Mouse (Mus musculus): ENCODE measurements around the gene Grin2a.

Grin2a gene

DNA sequence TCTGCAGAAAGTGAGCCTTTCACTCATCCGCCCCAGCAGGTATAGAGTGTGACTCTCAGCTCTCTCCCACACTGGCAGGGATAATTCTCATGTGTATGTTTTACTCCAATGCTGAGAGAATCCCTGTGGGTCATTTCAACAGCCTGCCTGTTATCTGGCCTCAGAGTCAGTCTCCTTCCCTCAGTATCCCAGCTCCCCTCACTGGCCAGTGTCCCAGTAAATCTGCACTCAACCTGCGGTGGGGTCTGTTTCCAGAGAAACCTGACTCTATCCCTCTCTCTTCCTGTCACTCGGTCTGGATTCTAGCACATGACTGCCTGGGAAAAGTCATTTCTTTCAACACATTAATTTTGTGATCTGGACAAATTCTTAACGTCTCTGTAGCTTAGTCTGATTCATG, 122.4 kb downstream of the Grin2a start:
- in situ Hi-C loops (cut with MboI, MseI), result no loop called here

DNA sequence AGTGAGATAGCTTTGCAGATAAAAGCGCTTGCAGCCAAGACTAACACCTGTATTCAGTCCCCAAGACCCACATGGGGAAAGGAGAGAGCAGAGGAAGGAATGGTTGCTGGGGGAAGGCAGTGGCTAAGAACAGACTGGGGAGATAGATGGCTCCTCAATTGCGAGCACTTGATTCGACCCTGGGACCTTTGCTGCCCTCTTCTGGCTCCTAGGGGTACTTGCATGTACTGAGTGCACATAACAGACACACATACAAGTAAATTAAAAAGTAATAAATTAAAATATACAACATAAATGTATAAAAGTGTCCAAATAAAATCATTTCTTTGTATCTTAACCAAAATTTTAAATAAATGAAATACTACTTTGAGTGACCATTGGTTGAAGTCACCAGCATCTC, 129.7 kb downstream of the Grin2a start:
- in situ Hi-C loops (cut with MboI, MseI), result no loop called here

DNA sequence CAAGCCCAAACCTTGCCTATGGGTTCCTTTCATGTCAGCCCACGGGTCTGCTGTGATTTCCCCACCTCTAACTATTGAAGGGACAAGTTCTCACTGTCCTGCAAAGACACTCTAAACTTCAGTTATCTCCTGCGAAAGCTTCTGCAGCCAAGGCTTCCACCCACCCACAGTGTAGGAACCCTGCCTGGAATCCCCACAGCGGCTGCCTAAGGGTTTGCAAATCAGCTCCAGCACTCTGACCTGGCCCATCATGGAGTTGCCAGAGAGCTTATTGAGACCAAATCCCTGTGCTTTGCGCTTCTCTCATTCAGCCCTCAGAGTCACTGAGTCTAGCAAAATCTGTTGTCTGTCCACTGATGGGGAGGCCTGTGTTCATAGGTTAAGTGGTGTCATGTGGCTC, 130.3 kb downstream of the Grin2a start:
- in situ Hi-C loops (cut with MboI, MseI), result no loop called here

DNA sequence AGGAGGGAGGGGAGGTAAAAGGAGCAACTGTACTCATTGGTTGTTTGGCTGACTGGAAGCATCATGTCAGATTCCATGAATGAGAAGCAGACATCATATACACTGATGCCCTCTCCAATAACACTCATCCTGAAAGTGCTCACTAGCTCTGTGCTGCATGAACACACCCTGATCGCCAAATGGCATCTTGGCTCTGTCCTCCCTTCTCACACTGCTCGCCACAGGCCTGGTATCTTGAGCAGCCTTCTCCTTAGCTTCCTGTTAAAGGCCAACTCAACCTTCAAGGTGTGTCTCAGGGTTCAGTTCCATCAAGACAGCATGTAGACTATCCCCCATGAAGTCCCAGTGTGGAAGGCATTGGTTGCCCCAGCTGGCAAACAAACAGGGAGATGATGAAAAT, 137.6 kb downstream of the Grin2a start:
- in situ Hi-C loops (cut with MboI, MseI), result no loop called here

GRCm38 (mm10) chr16:9851265-9851988, 143.9 kb downstream of the Grin2a start:
- in situ Hi-C loops (cut with MboI, MseI), result no loop called here

GRCm38 (mm10) chr16:9841496-9841895, 153.9 kb downstream of the Grin2a start:
- in situ Hi-C loops (cut with MboI, MseI), result no loop called here

DNA sequence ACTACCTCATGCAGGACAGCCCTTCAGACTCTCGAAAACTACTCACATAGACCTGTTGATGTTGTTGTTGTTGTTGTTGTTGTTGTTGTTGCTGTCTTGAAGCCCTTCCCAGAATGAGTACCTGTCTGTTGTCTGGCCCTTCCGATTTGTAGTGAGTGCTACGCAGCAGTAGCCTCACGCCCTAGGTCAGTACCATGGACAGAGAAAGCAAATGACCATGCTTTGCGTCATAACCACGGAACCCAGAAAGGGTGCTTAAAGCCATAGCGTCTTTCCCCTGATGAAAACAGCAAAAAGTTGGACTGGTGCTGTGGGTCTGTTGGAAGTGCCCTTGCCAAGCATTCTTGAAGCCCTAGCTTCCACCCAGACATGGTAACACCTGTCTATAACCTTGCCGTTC, 158.8 kb downstream of the Grin2a start:
- in situ Hi-C loops (cut with MboI, MseI), result no loop called here

GRCm38 (mm10) chr16:9834236-9834635, 161.1 kb downstream of the Grin2a start:
- in situ Hi-C loops (cut with MboI, MseI), result loop anchor here (5.0 kb wide), 1 partner anchor 1308 kb away; no protein-coding TSS in a partner anchor

DNA sequence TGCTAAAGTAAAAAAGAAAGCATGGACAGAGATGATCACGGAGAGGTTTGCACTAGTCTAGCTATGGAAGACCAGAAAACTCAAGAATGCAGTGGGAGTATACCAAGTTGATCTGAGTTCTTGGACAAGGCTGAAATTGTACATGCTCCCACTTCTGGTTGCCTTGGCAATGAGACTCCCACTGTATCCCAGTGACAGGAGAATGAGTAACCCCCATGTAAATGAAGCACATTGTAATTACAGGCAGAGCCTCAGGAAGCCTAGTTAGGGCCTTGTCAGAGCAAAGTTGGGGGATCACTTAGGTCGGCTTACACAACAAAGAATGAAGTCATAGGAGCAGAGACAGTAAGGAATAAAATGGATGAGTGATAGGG, 170.3 kb downstream of the Grin2a start:
- in situ Hi-C loops (cut with MboI, MseI), result no loop called here

GRCm38 (mm10) chr16:9824436-9825109, 170.8 kb downstream of the Grin2a start:
- in situ Hi-C loops (cut with MboI, MseI), result no loop called here

DNA sequence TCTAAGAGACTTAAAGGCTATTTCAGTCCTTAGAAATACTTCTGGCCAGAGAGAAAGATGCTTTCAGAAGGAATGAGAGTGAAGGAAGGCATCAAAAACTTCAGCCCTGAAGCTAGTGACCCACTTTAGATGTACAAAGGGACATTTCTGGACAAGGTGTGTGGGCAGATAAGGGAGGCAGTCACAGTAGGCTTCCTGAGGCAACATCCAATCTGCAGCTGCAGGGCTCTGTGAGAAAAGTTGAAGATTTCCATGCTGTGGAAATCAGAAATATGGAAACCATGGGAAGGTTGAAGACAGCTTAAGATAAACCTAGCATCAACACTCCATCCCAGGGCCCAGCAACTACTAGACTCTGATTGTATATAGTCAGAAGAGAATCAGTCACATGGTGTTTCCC, 171.7 kb downstream of the Grin2a start:
- in situ Hi-C loops (cut with MboI, MseI), result no loop called here

DNA sequence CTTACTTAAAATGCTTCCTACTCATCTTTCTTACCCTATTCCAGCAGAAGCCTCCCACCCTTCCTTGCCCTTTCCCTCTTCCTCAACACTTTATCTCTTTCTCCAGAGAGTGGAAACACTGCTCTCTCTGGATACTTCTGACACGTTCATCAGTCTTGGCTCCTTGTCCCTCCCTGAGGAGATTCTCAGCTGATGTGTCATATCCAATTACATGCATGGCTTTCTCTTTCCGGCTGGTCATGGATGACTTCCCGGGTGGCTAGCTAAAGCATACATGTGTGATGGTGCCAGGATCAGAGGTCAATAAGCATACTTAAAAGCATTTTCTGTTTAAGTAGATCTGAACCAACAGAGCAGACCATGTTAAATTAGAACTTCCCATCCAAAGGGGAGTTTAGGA, 175.9 kb downstream of the Grin2a start:
- in situ Hi-C loops (cut with MboI, MseI), result no loop called here

- in situ Hi-C loops (cut with MboI, MseI), result no loop called here
Observed at GRCm38 (mm10) chr16:9801338-9801737, 194.0 kb downstream of the Grin2a start.

DNA sequence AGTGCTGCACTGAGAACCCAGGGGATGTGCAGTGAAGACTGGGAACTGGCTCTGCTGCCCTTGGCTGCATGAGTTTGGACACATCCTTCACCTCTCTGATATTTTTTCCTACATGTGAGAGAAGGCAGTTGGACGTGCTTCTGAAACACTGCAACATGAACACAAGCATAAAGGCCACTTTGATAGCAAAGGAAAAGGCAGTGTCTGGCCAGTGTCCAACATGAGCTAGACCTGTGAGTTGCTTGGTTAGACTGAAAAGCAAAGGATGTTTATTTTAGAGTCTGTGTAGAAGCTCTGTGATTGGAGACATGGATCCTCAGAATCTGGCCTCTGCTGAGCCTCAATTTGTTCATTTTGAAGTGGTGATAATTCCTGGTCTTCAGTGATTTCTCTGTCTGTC, 195.1 kb downstream of the Grin2a start:
- in situ Hi-C loops (cut with MboI, MseI), result no loop called here

DNA sequence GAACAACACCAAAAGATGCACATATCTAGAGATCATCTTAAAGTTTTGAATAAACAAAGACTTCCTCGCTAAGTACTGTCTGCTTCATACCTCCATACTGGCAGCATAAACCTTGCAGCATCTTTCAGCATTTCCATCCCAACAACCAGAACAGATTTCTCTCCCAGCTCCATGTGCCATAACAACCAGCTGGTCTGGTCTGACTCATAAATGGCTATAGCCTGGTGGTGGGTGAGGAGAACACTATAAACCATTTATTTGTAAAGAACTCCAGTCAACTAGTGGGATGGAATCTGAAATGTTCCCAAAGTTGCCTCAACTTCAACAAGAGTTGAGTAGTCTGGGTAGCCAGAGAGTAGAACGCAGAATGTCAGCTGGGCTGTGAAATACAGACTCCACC, 202.4 kb downstream of the Grin2a start:
- in situ Hi-C loops (cut with MboI, MseI), result no loop called here

- in situ Hi-C loops (cut with MboI, MseI), result no loop called here
Observed at GRCm38 (mm10) chr16:9786261-9786660, 209.1 kb downstream of the Grin2a start.

DNA sequence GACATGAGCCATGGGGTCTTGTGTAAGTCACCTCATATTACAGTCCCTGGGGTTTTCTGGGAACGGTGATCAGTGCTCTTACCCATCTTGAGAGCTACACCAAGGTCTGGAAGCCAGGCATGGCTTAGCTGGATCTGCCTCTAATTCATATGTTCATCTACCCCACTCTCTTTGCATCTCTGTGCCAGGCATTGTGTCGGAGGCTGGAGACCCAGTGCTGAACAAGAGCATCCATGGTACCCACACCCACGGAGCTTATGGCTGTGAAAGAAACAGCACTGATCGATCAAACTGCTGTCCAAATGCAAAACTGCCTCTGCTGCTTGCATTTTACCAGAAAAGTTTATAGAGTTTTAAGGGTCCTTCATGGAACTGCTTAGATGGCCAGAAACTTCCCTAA, 209.5 kb downstream of the Grin2a start:
- in situ Hi-C loops (cut with MboI, MseI), result no loop called here

- in situ Hi-C loops (cut with MboI, MseI), result no loop called here
Observed at GRCm38 (mm10) chr16:9768981-9769380, 226.4 kb downstream of the Grin2a start.

DNA sequence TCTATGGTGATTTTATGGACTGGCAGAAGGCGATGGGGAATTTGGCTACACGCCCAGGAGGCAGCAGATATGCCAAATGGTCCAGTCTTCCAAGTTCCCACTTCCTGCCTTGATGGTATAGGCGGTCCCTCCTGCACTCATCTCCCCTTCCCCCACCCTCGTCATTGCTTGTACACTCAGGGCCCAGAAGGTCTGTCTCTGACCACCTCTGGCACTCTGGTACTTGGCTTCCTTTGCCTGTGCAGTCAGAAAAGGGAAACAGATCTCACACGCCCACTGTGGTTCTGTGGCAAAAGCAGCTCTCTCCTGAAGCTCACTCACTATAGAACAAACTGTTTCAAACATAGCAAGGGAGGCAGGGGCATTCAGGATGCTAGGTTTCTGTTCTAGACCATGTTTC, 227.0 kb downstream of the Grin2a start:
- in situ Hi-C loops (cut with MboI, MseI), result no loop called here

GRCm38 (mm10) chr16:9767946-9768345, 227.4 kb downstream of the Grin2a start:
- in situ Hi-C loops (cut with MboI, MseI), result no loop called here

DNA sequence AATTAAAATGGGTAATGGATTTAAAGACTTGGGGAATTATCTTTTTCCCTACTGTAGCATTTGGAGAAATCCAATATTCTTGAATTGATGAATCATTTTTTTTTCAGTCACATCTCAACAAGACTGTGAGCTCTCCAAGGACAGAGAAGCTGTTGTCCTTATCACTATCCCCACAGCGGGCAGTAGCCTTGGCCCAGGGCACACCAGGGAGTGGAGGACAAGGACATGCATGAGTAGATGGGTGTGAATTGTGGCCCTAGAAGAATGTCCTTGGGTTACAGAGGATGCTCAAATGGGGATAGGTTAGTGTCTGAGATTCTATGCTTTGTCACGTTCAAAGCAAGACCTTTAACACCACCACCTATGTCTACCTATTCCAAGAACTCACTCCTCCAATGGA, 231.3 kb downstream of the Grin2a start:
- in situ Hi-C loops (cut with MboI, MseI), result no loop called here

DNA sequence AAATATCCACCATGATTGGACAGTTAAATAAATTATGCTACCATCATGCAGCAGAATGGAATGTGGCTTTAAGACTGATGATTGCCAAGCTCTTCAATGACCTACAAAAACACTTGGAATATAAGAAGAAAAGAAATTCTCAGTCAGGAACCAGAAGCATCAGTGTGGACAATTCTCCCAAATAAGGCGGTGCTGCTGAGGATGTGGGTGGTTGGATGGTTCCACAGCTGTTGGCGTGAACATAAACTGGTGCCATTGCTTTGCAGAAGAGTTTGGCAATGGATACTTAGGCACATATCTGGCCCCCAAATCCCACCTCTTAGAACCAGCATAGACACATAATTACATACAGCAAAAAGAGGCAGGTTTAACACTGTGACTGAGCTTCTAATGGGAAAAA, 235.0 kb downstream of the Grin2a start:
- in situ Hi-C loops (cut with MboI, MseI), result no loop called here

DNA sequence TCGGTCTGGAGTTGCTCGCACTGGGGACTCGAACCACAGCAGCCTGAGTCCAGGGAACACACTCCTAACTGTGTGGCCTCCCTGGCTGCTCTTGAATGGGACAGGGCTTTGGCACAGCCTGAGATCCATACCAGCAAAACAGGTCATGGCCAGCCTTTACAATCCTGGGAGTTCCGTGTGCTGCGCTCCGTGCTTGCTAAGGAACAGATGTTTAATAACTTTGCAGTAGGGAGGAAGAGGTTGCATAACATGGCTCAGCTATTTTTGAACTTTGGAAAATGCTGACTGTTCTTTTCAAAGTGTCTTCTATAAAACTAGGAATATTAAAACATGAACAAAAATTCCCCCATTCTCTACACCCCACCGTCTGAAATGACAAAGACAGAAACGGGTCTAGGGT, 238.5 kb downstream of the Grin2a start:
- in situ Hi-C loops (cut with MboI, MseI), result no loop called here

DNA sequence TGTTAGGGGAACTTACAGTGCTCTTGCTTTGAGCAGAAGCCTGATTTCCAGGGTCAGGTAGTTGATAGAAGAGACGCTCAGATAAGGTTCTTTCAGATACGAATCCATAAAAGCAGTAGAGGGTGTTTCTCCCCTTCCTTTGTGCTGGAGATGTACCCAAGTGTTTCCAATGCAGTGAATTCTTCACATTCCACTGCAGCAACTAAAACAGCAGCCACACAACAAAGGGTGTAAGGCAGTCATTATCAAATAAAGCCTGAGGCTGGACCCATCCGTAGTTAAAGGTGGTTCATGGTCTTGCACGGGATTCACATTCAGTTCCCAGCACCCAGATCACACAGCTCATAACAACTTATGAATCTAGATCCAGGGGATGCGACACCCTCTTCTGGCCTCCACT, 241.3 kb downstream of the Grin2a start:
- in situ Hi-C loops (cut with MboI, MseI), result no loop called here
